Mouse (Mus musculus): ENCODE results near the gene Nlrc4. TPM values are rescaled to one million over a fixed set of nuclear protein-coding genes. Genes with fewer than 3 reads are reported as not detected.
A peak's percentile ranks its signal among the peaks of the same experiment; 100 is the strongest.

Gene Nlrc4
- total RNA-seq, 2 experiments from 2014 or later = 6.3 to 9.4 TPM

DNA sequence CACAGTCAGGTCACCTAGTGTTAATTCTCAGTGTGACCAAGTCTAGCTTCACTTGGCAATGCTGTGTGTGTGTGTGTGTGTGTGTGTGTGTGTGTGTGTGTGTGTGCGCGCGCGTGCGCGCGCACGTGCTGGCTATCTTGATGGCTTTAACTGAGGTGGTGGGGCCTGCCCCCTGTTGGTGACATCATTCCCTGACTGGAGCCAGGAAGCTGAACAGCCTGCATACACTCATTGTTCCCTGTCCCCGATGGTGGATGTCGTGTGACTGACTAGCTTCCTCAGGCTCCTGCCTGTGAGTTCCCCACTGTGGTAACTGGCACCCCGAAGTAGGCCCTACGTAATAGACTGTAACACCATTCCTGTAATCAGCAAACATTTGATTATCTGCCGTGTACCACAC lies 27.5 kb downstream of the Nlrc4 start:
- peak; percentile 72 for ATAC-seq (replicated peaks; ENCODE audit: poor library complexity)

DNA sequence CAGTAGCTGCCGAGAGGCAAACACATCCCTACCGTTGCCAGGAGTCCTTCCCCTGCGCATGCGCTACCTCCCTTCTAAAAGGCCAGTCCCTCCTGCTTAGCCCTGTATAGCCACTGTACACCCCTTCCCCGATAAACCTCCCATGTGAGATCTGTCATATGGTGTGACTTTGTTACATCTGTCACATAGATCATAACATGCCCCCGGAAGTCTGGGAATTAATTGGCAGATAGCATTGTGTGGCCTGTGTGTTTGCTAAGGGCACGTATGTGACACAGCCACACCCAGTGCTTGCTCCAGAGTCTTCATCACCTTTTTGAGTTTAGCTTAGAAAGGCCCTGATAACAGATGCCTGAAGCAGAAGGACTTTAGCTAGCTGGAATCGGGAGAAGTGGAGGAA lies 28.9 kb downstream of the Nlrc4 start:
- no peak for ATAC-seq (replicated peaks; ENCODE audit: poor library complexity)

DNA sequence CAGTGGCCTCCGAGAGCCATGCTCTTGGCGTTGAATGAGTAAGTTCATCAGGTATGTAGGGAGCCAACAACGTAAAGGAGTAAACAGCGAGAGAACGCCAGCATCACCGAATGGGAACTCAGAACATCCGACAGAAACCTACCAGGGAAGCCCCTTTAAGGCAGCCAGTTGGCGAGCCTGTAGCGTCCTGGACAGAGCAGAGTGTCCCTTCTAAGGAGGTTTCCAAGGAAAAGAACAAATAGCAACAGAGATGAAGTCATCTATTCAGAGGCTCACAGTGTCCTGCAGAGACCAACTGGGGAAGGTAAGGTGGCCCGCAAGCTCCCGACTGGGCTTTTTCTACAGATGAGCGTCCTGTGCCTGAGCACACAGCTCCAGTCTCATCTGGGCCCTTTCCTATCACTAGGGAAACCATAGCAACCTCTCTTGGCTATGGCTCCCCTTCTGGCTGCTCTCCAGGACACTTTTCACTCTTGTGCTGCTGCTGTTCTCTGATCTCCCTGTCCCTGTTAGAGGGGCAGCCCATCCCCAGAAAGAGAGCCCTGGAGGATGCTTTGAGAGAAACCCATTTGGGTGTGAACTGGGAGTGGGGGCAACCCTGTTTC lies 34.4 kb downstream of the Nlrc4 start:
- ATAC-seq (replicated peaks; ENCODE audit: poor library complexity) = no peak

DNA sequence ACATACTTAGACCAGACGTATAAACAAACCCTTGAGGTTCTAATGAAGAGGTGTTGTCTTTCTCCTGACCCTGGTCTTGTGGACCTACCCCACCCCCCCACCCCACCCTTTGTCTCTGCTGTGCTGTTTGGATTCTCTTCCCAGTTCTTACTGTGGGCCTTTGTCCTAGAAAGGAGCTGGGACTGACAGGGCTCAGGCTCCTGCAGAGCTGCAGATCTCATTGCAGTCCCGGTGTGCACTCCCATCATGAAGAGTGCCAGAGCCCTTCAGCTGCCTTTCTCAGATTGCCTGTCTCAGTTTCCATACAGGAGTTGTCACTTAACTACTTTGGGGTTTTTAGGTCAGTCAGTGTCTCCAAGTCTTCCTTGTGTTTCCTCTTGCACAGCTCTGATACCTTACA lies 38.3 kb downstream of the Nlrc4 start:
- no peak for ATAC-seq (replicated peaks; ENCODE audit: poor library complexity)

DNA sequence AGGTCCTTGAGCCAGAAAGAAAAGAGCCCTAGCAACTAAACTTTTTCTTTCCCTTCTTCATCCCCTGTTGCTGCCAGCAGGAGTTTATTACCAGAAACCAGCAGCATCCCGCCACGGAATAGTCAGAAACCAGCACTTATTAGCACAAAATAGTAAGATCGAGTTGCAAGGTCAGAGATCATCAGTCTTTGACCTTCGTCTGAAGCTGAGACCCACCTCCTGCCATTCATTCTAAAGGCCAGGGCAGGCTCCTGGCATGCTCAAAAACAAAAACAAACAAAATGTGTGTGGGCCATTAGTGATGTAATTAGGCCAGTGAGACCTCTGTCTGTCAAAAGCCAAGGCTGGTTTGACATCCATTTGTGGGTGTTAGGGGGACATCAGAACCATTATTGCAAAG lies 40.8 kb downstream of the Nlrc4 start:
- ATAC-seq (replicated peaks; ENCODE audit: poor library complexity) = no peak

DNA sequence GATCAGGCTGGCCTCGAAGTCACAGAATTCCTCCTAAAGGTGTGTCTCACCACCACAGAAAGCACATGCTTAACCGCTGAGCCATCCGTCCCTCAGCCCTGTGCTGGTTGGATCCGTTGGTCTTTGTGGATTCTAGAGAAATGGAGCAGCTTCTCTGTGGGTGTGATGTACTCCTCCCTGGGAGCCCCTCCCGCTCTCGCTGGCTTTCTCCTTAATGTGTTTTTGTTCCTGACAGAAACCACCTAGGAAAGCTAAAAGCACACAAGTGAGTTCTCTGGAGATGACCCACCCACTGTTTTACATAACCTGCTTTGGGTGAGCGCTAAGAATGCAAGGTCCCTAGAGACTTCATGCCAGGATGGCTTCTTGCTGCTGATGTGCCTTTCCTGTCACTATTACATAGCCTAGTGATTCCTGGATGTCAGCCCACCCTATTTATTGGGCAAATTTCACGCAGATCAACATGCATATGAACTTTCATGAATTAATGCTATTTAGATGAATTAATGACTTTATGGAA lies 42.0 kb downstream of the Nlrc4 start:
- no peak for ATAC-seq (replicated peaks; ENCODE audit: poor library complexity)

DNA sequence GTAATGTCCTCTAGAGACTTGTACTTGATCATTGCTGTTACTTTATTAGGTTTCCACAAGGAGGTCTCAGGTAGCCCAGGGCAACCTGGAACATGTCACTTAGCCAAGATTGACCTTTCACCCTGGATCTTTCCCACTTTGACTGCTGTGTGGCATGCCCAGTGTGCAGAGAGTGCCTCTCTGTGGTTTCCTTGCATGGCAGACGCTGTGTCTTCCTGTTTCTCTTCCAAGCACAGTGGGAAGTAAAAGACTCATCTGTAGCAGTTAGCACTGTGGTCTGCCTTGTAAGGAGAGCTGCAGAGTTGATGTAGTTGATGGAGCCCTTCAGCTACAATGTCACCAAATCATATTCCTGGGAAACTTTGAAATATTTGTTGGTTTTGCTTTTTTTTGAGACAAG lies 44.3 kb downstream of the Nlrc4 start:
- ATAC-seq (replicated peaks; ENCODE audit: poor library complexity) = peak; percentile 70

DNA sequence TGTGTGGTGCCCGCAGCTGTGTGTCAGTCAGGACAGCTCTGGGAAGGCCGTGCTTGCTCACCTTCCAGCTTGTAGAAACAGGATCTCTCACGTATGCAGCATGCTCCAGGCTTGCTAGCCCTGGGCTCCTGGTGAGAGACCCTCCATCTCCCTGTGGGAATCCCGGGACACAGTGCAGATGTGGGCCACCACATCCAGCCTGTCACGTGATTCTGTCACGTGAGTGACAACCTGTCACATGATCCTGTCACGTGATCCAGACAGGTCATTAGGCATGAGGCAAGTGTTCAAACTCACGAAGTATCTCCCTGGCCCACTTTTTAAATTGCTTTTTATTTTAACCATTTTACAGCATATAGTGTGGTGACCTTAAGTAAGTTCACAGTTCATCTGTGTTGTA lies 45.6 kb downstream of the Nlrc4 start:
- ATAC-seq (replicated peaks; ENCODE audit: poor library complexity) = no peak

DNA sequence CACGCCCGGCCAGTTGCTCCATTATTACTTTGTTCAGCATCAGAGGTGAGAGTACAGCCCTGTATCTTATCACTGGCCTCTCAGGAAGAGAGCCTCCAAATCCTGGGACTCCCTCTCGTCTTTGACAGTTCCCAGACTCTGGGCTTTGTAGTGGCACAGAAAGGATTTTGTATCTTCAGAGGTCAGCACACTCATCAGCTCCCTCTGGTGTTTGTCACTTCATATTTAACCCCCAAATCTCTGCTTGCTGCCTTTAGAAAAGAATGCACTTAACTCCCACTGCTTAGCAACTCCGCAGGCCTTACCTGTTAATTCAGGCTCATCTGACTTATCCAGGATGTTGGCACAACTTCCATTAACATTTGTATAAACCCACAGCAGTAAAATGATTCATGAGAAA lies 49.2 kb downstream of the Nlrc4 start:
- 0 out of 2 replicates have a peak, but pooled peaks have one; percentile 46 for ATAC-seq (replicated peaks; ENCODE audit: poor library complexity)

DNA sequence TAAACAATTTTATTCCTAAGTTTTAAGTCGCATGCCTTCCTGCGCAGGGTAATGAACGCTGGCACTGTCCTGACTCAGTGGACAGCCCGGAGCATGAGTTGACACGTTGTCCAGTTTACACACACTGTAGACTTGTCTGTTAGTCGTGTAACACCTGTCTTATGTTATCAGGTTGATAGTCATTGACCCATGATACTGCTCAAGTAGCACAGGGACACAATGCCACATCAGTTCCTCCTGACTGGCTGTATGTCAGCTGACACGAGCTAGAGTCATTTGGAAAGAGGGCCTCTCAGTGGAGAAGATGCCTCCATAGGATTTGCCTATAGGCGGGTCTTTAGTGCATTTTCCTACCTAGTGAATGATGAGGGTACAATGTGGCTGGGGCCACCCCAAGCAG lies 52.5 kb downstream of the Nlrc4 start:
- no peak for ATAC-seq (replicated peaks; ENCODE audit: poor library complexity)

DNA sequence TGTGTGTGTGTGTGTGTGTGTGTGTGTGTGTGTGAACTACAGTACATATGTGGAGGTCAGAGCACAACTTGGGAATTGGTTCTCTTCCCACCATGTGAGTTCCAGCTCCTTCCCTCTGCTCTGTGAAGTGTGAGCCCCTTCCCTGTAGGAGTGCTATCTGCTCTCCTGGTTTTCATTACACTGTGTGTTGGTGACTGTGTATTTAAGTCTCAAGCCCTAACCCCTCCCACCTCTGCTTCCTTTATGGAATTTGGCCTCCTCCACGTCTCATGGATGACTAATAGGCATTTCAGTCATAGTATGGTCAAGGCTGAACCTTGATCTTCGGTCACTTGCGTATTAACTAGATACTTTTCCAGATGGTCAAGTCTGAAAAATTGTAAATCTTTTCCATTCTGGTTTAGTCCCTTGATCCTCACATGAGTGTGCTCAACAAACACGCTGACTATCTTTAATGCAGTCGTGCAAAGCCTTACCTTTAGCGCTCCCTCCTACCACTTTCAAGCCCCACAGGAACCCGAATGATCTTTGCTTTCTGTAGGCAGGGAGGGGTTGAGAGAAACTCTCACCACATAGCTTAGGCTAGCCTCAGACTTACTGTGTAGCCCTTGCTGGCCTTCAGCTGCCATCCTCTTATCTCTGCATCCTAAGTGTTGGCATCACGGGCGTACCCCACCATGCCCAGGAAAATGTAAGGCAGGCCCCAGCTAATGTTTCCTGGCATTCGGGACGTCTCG lies 56.3 kb downstream of the Nlrc4 start:
- no peak for ATAC-seq (replicated peaks; ENCODE audit: poor library complexity)

DNA sequence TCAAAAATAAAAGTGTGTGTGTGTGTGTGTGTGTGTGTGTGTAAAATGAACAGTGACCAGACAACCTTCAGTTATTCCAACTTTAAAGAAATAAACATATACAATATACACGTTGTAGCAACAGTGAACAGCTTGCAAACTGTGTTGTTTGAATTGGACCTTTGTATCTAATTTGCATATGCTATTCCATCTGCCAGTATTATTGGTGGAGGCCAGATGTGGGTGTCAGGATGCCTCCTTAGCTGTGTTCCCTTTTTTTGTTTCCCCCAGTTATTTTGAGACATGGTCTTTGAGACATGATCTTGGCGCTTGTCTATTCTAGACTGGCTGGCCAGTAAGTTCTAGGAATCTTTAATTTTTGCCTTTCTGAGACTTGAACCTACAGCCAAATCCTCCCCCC lies 61.8 kb downstream of the Nlrc4 start:
- ATAC-seq (replicated peaks; ENCODE audit: poor library complexity) = 0 out of 2 replicates have a peak, but pooled peaks have one; percentile 16

DNA sequence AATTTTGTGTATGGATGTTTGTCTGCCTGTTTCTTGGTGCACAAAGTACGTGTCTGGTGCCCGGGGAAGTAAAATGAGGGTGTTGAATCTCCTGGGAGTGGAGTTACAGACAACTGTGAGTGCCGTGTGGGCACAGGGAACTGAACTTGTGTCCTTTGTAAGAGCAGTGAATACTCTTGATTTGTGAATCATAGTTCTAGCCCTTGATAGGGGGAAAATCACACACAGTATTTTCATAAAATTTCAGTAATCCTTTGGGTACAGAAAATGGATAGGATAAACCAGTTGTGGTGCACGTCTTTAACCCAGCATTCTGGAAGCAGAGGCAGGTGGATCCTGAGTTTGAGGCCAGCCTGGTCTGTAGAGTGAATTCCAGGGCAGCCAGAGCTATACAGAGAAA lies 62.2 kb downstream of the Nlrc4 start:
- no peak for ATAC-seq (replicated peaks; ENCODE audit: poor library complexity)

DNA sequence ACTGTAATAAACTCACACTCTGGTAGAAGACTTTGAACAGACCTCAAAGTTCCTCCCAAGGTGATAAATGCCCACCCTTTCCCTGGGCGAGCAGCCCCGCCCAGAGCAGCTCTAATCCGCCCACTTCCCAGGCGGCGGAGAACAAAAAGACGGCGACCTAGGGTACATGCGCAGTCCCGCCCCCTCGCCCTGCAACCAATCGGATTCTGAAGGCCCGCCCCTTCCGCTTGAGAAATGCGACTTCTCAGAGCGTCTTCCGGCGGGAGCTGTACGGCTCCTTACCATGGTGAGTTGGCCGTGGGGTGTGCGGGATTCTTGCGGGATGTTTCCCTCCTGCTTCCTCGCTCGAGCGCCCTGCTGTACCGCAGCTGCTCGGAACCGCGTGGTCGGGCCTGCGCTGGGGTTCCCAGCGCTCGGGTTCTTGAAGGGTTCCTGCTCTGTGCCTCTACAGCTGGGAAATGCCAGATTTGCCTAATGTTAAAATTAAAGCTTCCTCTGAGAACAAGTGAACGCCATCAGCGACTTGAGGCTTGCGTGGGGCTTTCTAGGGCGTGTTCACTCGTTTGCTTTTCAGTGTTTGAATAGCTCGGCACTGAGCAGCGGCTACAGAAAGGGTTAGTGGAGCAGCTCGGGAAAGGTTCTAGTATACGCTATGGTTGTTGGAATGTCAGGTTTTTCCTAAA lies 63.4 kb downstream of the Nlrc4 start, which contains the start of gene Slc30a6:
Slc30a6 (plus strand) TSS at position 226 of the 683 bp plus-strand sequence.
- peak; percentile 97 for ATAC-seq (replicated peaks; ENCODE audit: poor library complexity)

DNA sequence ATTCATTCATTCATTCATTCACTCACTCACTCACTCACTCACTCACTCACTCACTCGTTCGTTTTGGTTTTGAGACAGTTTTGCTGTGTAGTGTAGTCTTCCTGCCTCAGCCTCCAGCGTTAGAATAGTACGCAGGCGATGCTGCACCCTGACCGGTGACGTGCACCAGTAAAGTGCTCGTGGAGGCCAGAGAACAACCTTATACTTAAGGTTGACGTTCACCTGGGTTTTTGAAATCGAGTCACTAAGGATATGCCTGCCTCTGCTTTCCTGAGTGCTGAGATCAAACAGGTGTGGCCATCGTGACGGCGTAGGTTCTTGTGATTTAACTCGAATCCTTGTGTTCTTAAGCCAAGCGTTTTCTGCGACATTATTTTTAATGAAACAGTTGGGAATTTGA lies 64.1 kb downstream of the Nlrc4 start:
- peak; percentile 35 for ATAC-seq (replicated peaks; ENCODE audit: poor library complexity)

DNA sequence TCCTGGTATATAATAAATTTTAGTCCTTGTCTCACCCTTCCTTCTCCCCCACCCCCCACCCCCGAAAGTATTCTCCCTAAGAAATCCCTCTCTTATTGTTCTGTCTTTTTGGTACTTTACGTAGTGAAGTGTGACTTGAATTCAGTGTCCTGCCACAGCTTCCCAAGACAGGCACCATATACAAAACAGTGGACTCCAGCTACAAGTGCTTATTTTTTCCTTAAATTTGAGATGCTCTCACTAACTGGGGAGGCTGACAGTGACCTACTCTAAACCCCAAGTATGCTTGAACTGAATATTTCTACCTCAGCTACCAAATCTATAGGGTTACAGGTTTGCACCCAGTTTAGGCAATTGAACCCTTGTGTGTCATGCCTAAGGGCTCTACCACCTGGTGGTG lies 64.6 kb downstream of the Nlrc4 start:
- 0 out of 2 replicates have a peak, but pooled peaks have one; percentile 2 for ATAC-seq (replicated peaks; ENCODE audit: poor library complexity)

DNA sequence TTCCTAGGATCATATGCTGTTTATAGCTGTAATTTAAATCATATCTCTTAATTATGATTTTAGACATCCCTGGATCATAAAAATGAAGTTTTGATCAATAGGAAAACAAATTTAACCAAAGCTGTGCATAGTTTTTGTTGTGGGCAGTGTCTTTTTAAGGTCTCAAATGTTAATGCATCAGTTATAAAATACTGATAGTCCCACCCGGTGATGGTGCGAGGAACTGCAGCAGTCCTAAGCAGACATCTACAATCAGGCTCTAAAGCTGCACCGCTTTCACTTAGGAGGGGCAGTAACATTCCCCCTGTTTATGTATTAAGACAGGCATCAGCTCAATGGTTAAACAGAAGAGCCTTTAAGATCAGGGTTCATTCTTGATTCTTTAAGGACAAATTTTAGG lies 69.1 kb downstream of the Nlrc4 start:
- ATAC-seq (replicated peaks; ENCODE audit: poor library complexity) = no peak; the same call in 1 of the 2 replicates

DNA sequence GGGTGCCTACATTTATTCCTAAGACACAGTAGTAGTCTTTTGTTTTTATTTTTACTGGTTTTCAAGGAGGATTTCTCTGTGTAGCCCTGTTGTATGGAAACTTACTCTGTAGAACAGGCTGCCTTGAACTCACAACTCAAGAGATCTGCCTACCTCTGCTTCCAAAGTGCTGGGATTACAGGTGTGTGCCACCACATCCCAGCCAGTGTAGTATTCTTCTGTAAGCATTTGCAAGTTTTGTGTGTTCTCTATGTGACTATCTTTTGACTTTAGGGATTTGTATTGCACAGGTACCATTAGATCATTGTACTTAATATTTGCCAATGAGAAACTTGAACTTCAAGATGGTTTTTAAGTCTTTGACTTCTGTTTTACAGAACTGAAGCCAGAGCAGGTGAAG lies 72.3 kb downstream of the Nlrc4 start:
- ATAC-seq (replicated peaks; ENCODE audit: poor library complexity) = no peak

DNA sequence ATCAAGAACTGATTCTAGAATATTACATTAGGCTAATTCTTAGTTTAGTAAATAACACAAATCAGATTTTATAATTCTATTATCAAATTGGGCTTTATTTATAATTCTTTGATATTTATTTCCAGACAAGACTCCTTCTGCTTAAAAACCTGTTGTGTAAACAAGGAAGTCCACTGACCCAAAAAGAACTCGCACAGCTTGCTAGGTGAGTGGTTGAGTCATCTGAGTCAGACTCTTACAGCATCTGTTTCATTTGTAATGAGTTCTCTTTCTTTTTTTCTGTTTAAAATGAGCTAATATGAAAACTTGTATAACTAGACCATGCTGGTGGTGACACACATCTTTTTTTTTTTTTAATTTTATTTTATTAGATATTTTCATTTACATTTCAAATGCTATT lies 82.0 kb downstream of the Nlrc4 start:
- no peak for ATAC-seq (replicated peaks; ENCODE audit: poor library complexity)
